Mouse (Mus musculus) myocyte (in vitro differentiated cells): ENCODE results near the gene Morn1.

Experiments used
- CEBPB ChIP-seq: IDR thresholded peaks from 2 replicates; pipeline ENCODE4 v1.6.1; 2011; ENCODE audit warnings: mild to moderate bottlenecking, moderate library complexity; ENCODE audit not compliant: poor library complexity, insufficient read depth, severe bottlenecking
- E2F4 ChIP-seq: IDR thresholded peaks from one replicate; pipeline ENCODE4 v1.6.1; 2011; ENCODE audit warnings: mild to moderate bottlenecking, control low read depth, moderate library complexity; ENCODE audit not compliant: insufficient read depth
- MAX ChIP-seq: IDR thresholded peaks from one replicate; pipeline ENCODE4 v1.6.1; 2011; ENCODE audit warnings: low read depth, mild to moderate bottlenecking, control low read depth
- MYOD1 ChIP-seq, 3 experiments: IDR thresholded peaks; one replicate each; pipeline ENCODE4 v1.6.1; 2011; ENCODE audit warnings: control low read depth in 2 of 3, low read depth in 2 of 3, mild to moderate bottlenecking in 2 of 3, moderate library complexity in 1 of 3; ENCODE audit not compliant: insufficient read length in 2 of 3, control insufficient read depth in 1 of 3
- MYOG ChIP-seq, 3 experiments: IDR thresholded peaks; one replicate each; pipeline ENCODE4 v1.6.1; 2011; ENCODE audit warnings: control low read depth in 2 of 3, low read depth in 2 of 3, mild to moderate bottlenecking in 2 of 3; ENCODE audit not compliant: insufficient read length in 2 of 3, control insufficient read depth in 1 of 3, insufficient read depth in 1 of 3
- POLR2A ChIP-seq: IDR thresholded peaks from one replicate; pipeline ENCODE4 v1.6.1; 2011; ENCODE audit warnings: low read depth, mild to moderate bottlenecking, control low read depth, moderate library complexity; ENCODE audit not compliant: insufficient read length
- POLR2AphosphoS2 ChIP-seq: IDR thresholded peaks from one replicate; pipeline ENCODE4 v1.6.1; 2011; ENCODE audit warnings: low read depth, control low read depth; ENCODE audit not compliant: insufficient read length
- REST ChIP-seq: IDR thresholded peaks from one replicate; pipeline ENCODE4 v1.6.1; 2011; ENCODE audit warnings: mild to moderate bottlenecking, control low read depth, moderate library complexity; ENCODE audit not compliant: insufficient read depth, insufficient read length
- SRF ChIP-seq: IDR thresholded peaks from one replicate; pipeline ENCODE4 v1.6.1; 2011; ENCODE audit warnings: low read depth; ENCODE audit not compliant: control insufficient read depth, insufficient read length
- TCF12 ChIP-seq: IDR thresholded peaks from one replicate; pipeline ENCODE4 v1.6.1; 2011; ENCODE audit warnings: mild to moderate bottlenecking, control low read depth; ENCODE audit not compliant: poor library complexity, insufficient read depth, severe bottlenecking
- TCF3 ChIP-seq: IDR thresholded peaks from one replicate; pipeline ENCODE4 v1.6.1; 2011; ENCODE audit warnings: low read depth, control low read depth; ENCODE audit not compliant: insufficient read length
- USF1 ChIP-seq: IDR thresholded peaks from one replicate; pipeline ENCODE4 v1.6.1; 2011; ENCODE audit warnings: low read depth, mild to moderate bottlenecking, control low read depth, moderate library complexity

DNA sequence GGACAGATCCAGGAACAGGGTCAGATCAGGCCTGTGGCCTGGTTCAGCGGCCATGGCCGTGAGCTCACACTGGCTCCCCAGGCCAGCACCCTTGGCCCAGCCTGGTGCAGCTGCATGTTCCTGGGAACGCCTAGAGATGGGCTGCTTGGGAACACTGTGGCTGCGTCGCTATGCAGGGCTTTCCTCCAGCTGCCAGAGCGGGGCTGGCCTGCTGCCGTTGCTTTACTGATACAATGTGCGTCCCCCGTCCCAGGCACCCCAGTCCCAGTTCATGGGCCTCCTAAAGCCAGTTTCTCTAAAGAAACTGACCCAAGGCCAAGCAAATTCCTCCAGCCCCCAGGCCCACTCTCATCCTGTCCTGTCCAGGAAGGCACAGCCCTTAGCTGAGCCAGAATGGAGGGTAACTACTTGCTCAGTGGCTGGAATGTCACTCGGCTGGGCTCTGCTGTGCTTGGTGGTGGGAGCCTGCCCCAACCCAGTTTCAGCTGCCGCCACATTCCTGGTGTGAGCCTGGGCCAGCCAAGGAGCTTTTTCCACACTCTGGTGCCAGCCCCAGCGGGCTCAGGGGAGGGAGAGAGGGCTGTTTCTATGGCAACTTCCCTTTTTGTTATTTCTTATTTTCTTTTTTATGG is 57.6 kb downstream of the Morn1 start:
- no peak for TF ChIP-seq TCF12
- TF ChIP-seq MAX: no peak
- no peak for TF ChIP-seq POLR2A
- no peak for TF ChIP-seq E2F4
- no peak for TF ChIP-seq USF1
- no peak for TF ChIP-seq POLR2AphosphoS2
- TF ChIP-seq MYOD1 (IDR thresholded peaks at IDR 0.05; ENCODE audit: control insufficient read depth in 1 of 3, insufficient read length in 2 of 3, low read depth in 2 of 3): peak in 2 of 3 experiments; percentile 34 to 67
- peak; percentile 26 to 91 (median 64) for TF ChIP-seq MYOG (IDR thresholded peaks at IDR 0.05; ENCODE audit: control insufficient read depth in 1 of 3, insufficient read depth in 1 of 3, insufficient read length in 2 of 3, low read depth in 2 of 3)
- no peak for TF ChIP-seq REST
- TF ChIP-seq CEBPB: no peak
- no peak for TF ChIP-seq SRF
- no peak for TF ChIP-seq TCF3
